Mouse (Mus musculus): ENCODE data around the gene Ppp1r13l.
A peak's percentile ranks its signal among the peaks of the same experiment; 100 is the strongest.

Gene Ppp1r13l

GRCm38 (mm10) chr7:19359299-19359891 lies at the start of gene Ppp1r13l, which contains the start of gene Cd3eap:
TSS of gene Ppp1r13l (plus strand) at chr7:19359749.
TSS of gene Cd3eap (minus strand) at chr7:19359483.
- DNase-seq (ENCODE audit: low read depth, low spot score): peak; percentile 78

- peak; percentile 93 for DNase-seq (ENCODE audit: low read depth, low spot score)
Observed at GRCm38 (mm10) chr7:19309884-19310641, 49.5 kb upstream of the Ppp1r13l start, which contains the start of gene Fosb. TSS of gene Fosb (minus strand) at chr7:19310051.

GRCm38 (mm10) chr7:19311991-19312390 lies 47.6 kb upstream of the Ppp1r13l start:
- DNase-seq (ENCODE audit: low read depth, low spot score): no peak

- no peak for DNase-seq (ENCODE audit: low read depth, low spot score)
Observed at GRCm38 (mm10) chr7:19314033-19314432, 45.5 kb upstream of the Ppp1r13l start.

GRCm38 (mm10) chr7:19316451-19317161 lies 42.9 kb upstream of the Ppp1r13l start:
- DNase-seq (ENCODE audit: low read depth, low spot score): no peak

- no peak for DNase-seq (ENCODE audit: low read depth, low spot score)
Observed at GRCm38 (mm10) chr7:19318201-19318600, 41.3 kb upstream of the Ppp1r13l start.

GRCm38 (mm10) chr7:19318676-19319075 lies 40.9 kb upstream of the Ppp1r13l start:
- no peak for DNase-seq (ENCODE audit: low read depth, low spot score)

GRCm38 (mm10) chr7:19319458-19319857 lies 40.1 kb upstream of the Ppp1r13l start:
- no peak for DNase-seq (ENCODE audit: low read depth, low spot score)

- DNase-seq (ENCODE audit: low read depth, low spot score): peak; percentile 95
Observed at GRCm38 (mm10) chr7:19319906-19320305, 39.6 kb upstream of the Ppp1r13l start.

- no peak for DNase-seq (ENCODE audit: low read depth, low spot score)
Observed at GRCm38 (mm10) chr7:19320637-19321036, 38.9 kb upstream of the Ppp1r13l start.

GRCm38 (mm10) chr7:19321464-19321863 lies 38.1 kb upstream of the Ppp1r13l start:
- no peak for DNase-seq (ENCODE audit: low read depth, low spot score)

- DNase-seq (ENCODE audit: low read depth, low spot score): no peak
Observed at GRCm38 (mm10) chr7:19322489-19322888, 37.1 kb upstream of the Ppp1r13l start.

- DNase-seq (ENCODE audit: low read depth, low spot score): no peak
Observed at GRCm38 (mm10) chr7:19324221-19324620, 35.3 kb upstream of the Ppp1r13l start.

- DNase-seq (ENCODE audit: low read depth, low spot score): no peak
Observed at GRCm38 (mm10) chr7:19325262-19326199, 34.0 kb upstream of the Ppp1r13l start.

GRCm38 (mm10) chr7:19326359-19326758 lies 33.2 kb upstream of the Ppp1r13l start:
- peak; percentile 64 for DNase-seq (ENCODE audit: low read depth, low spot score)

GRCm38 (mm10) chr7:19327128-19327527 lies 32.4 kb upstream of the Ppp1r13l start:
- DNase-seq (ENCODE audit: low read depth, low spot score): peak; percentile 80

- DNase-seq (ENCODE audit: low read depth, low spot score): no peak
Observed at GRCm38 (mm10) chr7:19327782-19328181, 31.8 kb upstream of the Ppp1r13l start.

- DNase-seq (ENCODE audit: low read depth, low spot score): no peak
Observed at GRCm38 (mm10) chr7:19328425-19328824, 31.1 kb upstream of the Ppp1r13l start.

GRCm38 (mm10) chr7:19331910-19332309 lies 27.6 kb upstream of the Ppp1r13l start:
- no peak for DNase-seq (ENCODE audit: low read depth, low spot score)

- DNase-seq (ENCODE audit: low read depth, low spot score): no peak
Observed at GRCm38 (mm10) chr7:19332709-19333352, 26.7 kb upstream of the Ppp1r13l start.

GRCm38 (mm10) chr7:19335583-19335982 lies 24.0 kb upstream of the Ppp1r13l start:
- DNase-seq (ENCODE audit: low read depth, low spot score): no peak
